ENCODE assay signal across 19 mouse cellular contexts in genomic region chr1:51938357-51938756, GRCm38 (mm10). TPM values are rescaled to one million over a fixed set of nuclear protein-coding genes. Genes with fewer than 3 reads are reported as not detected.
DNase-seq lines count a peak whose midpoint lies in the region; ATAC-seq lines count a peak whose summit lies in the region.
"Had no signal": no experiment of that assay in that cellular context is flagged by ENCODE, and none has a peak within 500 bp of the region (broad histone marks: within the 10 kb centered on the region; RNA-seq: fewer than 3 reads in every experiment).

No protein-coding gene starts in this region.

- peak; percentile 79 for DNase-seq in heart, adult 11 months
- DNase-seq in heart, postnatal 10 days, result no peak
- DNase-seq in Muller cell, postnatal 12 days (ENCODE audit: inconsistent ontology term), result no peak
- DNase-seq in ovary, postnatal 10 days (ENCODE audit: low spot score), result no peak
- DNase-seq: adrenal gland, adult 2 months; adrenal gland, postnatal 10 days; adrenal gland, postnatal 25 days; B cell, adult 2 months; cerebellum, adult 11-12 months; cerebellum, adult 2 months; cerebellum, adult 9-10 months; cerebellum, postnatal 10 days; cerebellum, postnatal 25 days; forebrain, postnatal 0 days had no signal

- peak; percentile 52 for ATAC-seq in granulocyte monocyte progenitor cell, adult 5-6 weeks (replicated peaks; ENCODE audit: poor library complexity, severe bottlenecking)
- ATAC-seq in megakaryocyte progenitor cell, adult 5-6 weeks (replicated peaks; ENCODE audit: poor library complexity), result peak; percentile 25; the same call in 1 of the 2 replicates
- ATAC-seq: CD4-positive, CD25-positive, alpha-beta regulatory T cell, adult 4 months; forebrain, embryonic 13.5 days; forebrain, embryonic 15.5 days; forebrain, postnatal 0 days had no signal

- intact Hi-C loops in heart, postnatal 10 days (cut with DNase I), result no loop called here

RNA-seq across cellular contexts. Expression of gene Myo1b, which starts 22.5 kb away (rescaled TPM):
- 10 to 100 TPM; 62.5 to 74.8 TPM for total RNA-seq in heart, postnatal 10 days (2021)
- 2.6 and 4.4 TPM in 2 replicates for total RNA-seq in granulocyte monocyte progenitor cell, adult 5-6 weeks (2014; fragmentation: Nextera tagmentation)
- 5.5 and 13.1 TPM in 2 replicates for total RNA-seq in granulocyte monocyte progenitor cell, adult 5-6 weeks (2017)
- total RNA-seq in megakaryocyte progenitor cell, adult 5-6 weeks (2015), result 2.0 and 3.3 TPM in 2 replicates
- total RNA-seq in megakaryocyte progenitor cell, adult 5-6 weeks (2017), result 5.2 and 5.8 TPM in 2 replicates

RNA-seq across cellular contexts. Expression of gene Stat4, which starts 48.6 kb away (rescaled TPM):
- under 1 TPM; 0.12 to 0.24 TPM for total RNA-seq in heart, postnatal 10 days (2021)
- total RNA-seq in granulocyte monocyte progenitor cell, adult 5-6 weeks (2014; fragmentation: Nextera tagmentation), result 32.2 and 34.1 TPM in 2 replicates
- total RNA-seq in granulocyte monocyte progenitor cell, adult 5-6 weeks (2017), result 21.5 and 26.1 TPM in 2 replicates
- 36.2 and 42.3 TPM in 2 replicates for total RNA-seq in megakaryocyte progenitor cell, adult 5-6 weeks (2015)
- total RNA-seq in megakaryocyte progenitor cell, adult 5-6 weeks (2017), result 22.0 and 25.5 TPM in 2 replicates

Comparison
In these comparisons a context has a peak if more than half of its experiments do, and no peak if none do; other contexts are left out.
1. RNA of gene Myo1b, which starts 22.5 kb away (total RNA-seq): 62.5 to 74.8 TPM in heart, postnatal 10 days; 2.0 to 5.8 TPM in megakaryocyte progenitor cell, adult 5-6 weeks and 2.6 to 13.1 TPM in granulocyte monocyte progenitor cell, adult 5-6 weeks; every median in the first group is over 4 times any median in the second.
2. RNA of gene Stat4, which starts 48.6 kb away (total RNA-seq): 22.0 to 42.3 TPM in megakaryocyte progenitor cell, adult 5-6 weeks and 21.5 to 34.1 TPM in granulocyte monocyte progenitor cell, adult 5-6 weeks; 0.12 to 0.24 TPM in heart, postnatal 10 days; every median in the first group is over 10 times any median in the second.